Mouse (Mus musculus) limb, embryonic 13.5 days (tissue): ENCODE data around the gene Tbc1d21. TPM values are rescaled to one million over a fixed set of nuclear protein-coding genes. Genes with fewer than 3 reads are reported as not detected.

Source experiments
- ATAC-seq: fragments of 200-750 bp; cut with Nextera tagmentation; 2 replicates; pipeline ENCODE4 v1.8.0; 2017; ENCODE audit warnings: low read depth, moderate number of reproducible peaks, moderate TSS enrichment; ENCODE audit not compliant: low FRiP score
- H3K27ac ChIP-seq: fragments of 300-500 bp; sonication (generic); 2 replicates; pipeline ENCODE4 v1.5.1; 2015; ENCODE audit warnings: inconsistent platforms, mild to moderate bottlenecking, moderate library complexity
- H3K27me3 ChIP-seq: fragments of 300-500 bp; sonication (generic); 2 replicates; pipeline ENCODE4 v1.6.1; 2015; ENCODE audit warnings: mild to moderate bottlenecking, inconsistent platforms
- H3K36me3 ChIP-seq: fragments of 300-500 bp; sonication (generic); 2 replicates; pipeline ENCODE4 v1.6.1; 2015; ENCODE audit warnings: inconsistent platforms, mild to moderate bottlenecking, moderate library complexity
- H3K4me1 ChIP-seq: fragments of 300-500 bp; sonication (generic); 2 replicates; pipeline ENCODE4 v1.6.1; 2015; ENCODE audit warnings: inconsistent platforms
- H3K4me2 ChIP-seq: fragments of 300-500 bp; sonication (generic); replicated peaks from 2 replicates; pipeline ENCODE4 v1.6.1; 2015; ENCODE audit warnings: inconsistent platforms, mild to moderate bottlenecking, moderate library complexity
- H3K4me3 ChIP-seq: fragments of 300-500 bp; sonication (generic); 2 replicates; pipeline ENCODE4 v1.5.1; 2015; ENCODE audit warnings: moderate library complexity, mild to moderate bottlenecking, inconsistent platforms
- H3K9ac ChIP-seq: fragments of 300-500 bp; sonication (generic); 2 replicates; pipeline ENCODE4 v1.6.1; 2015; ENCODE audit warnings: mild to moderate bottlenecking, inconsistent platforms
- H3K9me3 ChIP-seq: fragments of 300-500 bp; sonication (generic); 2 replicates; pipeline ENCODE4 v1.6.1; 2016; ENCODE audit warnings: inconsistent platforms
- WGBS: fragments of 180-500 bp; shearing (Covaris S2); methylation state at CpG from one replicate; pipeline ENCODE4 v1.1.7; 2015; 5-methylcytosine and 5-hydroxymethylcytosine counted together
- polyA plus RNA-seq: library from polyadenylated mRNA; unstranded; fragments of >200 nt; fragmentation: Nextera tagmentation; extraction: Ambion mirVana; gene quantifications from 2 replicates; pipeline ENCODE4 v1.2.1, GENCODE M21; 2015

Gene Tbc1d21
- polyA plus RNA-seq, result not detected in 2 replicates

DNA sequence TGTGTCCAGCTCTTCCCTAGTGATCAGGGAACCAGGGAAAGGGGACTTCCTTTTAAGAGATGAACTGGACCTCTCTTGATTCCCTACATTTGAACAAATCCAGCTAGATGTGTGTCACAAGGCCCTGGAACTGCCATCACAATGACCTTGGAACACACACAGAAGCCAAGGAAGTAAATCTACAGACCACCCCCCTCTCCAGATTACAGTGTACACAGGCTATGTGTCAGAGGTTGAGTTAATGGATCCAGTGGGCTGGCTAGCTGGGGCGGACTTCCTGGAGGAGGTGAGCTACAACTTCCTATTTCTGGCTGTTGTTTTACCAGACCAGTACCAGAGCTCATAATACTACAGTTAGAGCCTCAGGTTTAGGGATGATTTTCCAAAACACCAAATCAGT lies at the start of gene Tbc1d21:
Gene Tbc1d21, minus strand, starts transcription at position 101 of the 400 bp plus-strand sequence.
- 94% methylated on average over 1 of the region's 1 CpGs for WGBS
- H3K27me3 ChIP-seq, result no peaks in the 10 kb centered on the region
- no peaks in the 10 kb centered on the region for H3K36me3 ChIP-seq
- no peak within 1 kb of the TSS for H3K4me2 ChIP-seq
- H3K9ac ChIP-seq, result no peak within 1 kb of the TSS
- peaks cover 11% of the 10 kb centered on the region for H3K4me1 ChIP-seq
- no peaks in the 10 kb centered on the region for H3K9me3 ChIP-seq
- ATAC-seq, result no peak
- no peak within 1 kb of the TSS for H3K4me3 ChIP-seq
- H3K27ac ChIP-seq, result no peak within 1 kb of the TSS

DNA sequence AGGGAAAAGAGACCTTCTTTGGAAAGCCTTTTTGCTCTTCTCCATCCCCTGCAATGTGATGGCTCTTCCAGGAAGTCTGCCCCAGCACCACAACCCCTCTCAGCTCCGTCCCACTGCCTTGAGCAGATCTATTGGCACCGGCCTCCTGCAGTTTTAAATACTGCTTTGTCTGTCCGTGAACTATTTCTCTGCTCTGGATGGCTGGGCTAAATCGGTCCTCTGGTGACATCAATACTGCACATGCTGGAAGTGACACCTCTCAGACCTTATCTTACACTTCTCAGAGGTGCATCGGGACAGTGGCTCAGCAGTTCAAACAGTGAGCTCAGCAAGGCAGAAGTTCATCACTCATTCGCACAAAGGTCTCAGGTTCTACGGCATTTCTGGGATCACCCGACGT lies 41.3 kb upstream of the Tbc1d21 start:
- Histone ChIP-seq H3K4me3 (no peak overlapping the region), H3K27me3 (no peaks in the 10 kb centered on the region), H3K4me2 (no peak overlapping the region), H3K27ac (no peak overlapping the region), H3K9me3 (no peaks in the 10 kb centered on the region), H3K36me3 (no peaks in the 10 kb centered on the region), H3K4me1 (no peaks in the 10 kb centered on the region), H3K9ac (no peak overlapping the region)
- WGBS, result 82% methylated on average over 9 of the region's 9 CpGs
- ATAC-seq, result no peak

DNA sequence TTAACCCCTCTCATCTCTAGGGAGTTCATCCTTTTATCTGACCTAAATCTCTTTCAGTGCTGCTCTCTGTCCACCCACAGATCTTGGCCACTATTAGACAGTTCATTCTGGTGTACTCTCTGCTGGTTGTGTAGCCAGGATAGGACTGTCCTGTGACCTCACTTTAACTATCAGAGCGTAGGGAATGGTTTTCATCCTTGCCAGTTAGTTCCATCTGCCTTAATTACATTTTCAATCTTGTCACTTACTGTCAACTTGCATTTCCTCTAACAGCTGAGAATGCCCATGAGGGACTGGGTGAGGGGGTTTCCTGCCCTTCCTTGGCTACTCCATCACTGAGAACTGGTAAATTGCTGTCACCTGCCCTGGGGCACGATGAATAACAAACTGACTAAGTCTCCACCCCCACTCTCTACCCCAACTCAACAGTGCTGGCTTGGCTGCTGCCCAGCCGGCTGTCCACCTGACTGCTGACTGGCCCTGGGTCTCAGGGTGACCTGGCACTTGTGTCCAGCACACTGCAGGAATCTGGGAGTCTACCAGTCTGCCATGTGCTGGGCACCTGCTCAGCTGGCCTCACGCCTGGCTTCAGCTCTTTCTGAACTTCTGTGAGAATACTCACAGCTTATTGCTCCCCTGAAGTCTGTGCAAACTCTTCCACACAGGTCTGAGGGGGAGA lies 39.9 kb upstream of the Tbc1d21 start:
- H3K4me3 ChIP-seq, result no peak overlapping the region
- H3K27me3 ChIP-seq, result no peaks in the 10 kb centered on the region
- ATAC-seq, result no peak
- no peaks in the 10 kb centered on the region for H3K36me3 ChIP-seq
- no peak overlapping the region for H3K9ac ChIP-seq
- no peak overlapping the region for H3K4me2 ChIP-seq
- H3K27ac ChIP-seq, result no peak overlapping the region
- WGBS, result 62% methylated on average over 4 of the region's 4 CpGs
- no peaks in the 10 kb centered on the region for H3K4me1 ChIP-seq
- no peaks in the 10 kb centered on the region for H3K9me3 ChIP-seq

DNA sequence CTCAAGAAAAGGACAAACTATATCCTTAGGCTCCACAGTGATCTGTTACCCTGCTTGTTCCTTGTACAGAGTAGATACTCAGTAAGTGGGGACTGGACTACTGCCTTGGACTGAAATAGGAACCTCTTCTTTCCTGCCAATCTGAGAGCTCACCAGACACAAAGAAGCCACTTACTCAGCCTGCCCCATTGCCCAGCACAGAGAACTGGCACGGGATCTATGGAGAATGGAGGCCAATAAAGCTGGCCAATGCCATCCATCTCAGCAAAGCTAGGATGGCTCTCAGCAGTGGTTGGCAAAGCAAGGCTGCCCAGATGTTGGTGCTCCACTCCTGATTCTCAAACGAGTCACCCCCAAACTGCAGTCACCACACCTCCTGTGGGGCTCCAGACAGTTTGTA lies 39.0 kb upstream of the Tbc1d21 start:
- no peak for ATAC-seq
- no peak overlapping the region for H3K4me3 ChIP-seq
- no peak overlapping the region for H3K4me2 ChIP-seq

DNA sequence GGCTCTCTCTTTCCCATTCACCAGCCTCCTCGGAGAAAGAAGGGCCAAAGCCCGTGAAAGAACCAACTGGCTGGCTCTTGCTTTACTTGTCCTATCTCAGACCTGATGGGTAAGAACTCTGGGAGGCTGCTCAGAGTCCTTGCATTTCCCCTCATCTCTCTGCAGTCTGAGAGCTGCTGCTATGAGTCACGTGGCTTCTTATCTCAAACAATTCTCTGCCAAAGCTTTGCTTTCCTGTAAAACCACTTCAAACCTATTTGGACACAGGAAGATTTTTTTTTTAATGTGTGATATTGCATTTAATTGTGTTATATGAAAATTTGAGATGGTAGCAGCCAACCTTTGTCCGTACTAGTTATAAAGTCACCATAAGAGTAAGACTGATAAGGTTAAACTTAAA lies 34.2 kb upstream of the Tbc1d21 start:
- Histone ChIP-seq H3K27ac (no peak overlapping the region), H3K4me3 (no peak overlapping the region), H3K9ac (no peak overlapping the region), H3K4me2 (no peak overlapping the region), H3K9me3 (no peaks in the 10 kb centered on the region), H3K27me3 (no peaks in the 10 kb centered on the region), H3K4me1 (no peaks in the 10 kb centered on the region), H3K36me3 (no peaks in the 10 kb centered on the region)
- no peak for ATAC-seq
- WGBS, result 64% methylated on average over 4 of the region's 4 CpGs

More for the DNA sequence above, 39.0 kb upstream of the Tbc1d21 start:
- Histone ChIP-seq H3K9ac (no peak overlapping the region), H3K4me1 (no peaks in the 10 kb centered on the region), H3K27ac (no peak overlapping the region), H3K27me3 (no peaks in the 10 kb centered on the region), H3K36me3 (no peaks in the 10 kb centered on the region), H3K9me3 (no peaks in the 10 kb centered on the region)
- 82% methylated on average over 2 of the region's 2 CpGs for WGBS

DNA sequence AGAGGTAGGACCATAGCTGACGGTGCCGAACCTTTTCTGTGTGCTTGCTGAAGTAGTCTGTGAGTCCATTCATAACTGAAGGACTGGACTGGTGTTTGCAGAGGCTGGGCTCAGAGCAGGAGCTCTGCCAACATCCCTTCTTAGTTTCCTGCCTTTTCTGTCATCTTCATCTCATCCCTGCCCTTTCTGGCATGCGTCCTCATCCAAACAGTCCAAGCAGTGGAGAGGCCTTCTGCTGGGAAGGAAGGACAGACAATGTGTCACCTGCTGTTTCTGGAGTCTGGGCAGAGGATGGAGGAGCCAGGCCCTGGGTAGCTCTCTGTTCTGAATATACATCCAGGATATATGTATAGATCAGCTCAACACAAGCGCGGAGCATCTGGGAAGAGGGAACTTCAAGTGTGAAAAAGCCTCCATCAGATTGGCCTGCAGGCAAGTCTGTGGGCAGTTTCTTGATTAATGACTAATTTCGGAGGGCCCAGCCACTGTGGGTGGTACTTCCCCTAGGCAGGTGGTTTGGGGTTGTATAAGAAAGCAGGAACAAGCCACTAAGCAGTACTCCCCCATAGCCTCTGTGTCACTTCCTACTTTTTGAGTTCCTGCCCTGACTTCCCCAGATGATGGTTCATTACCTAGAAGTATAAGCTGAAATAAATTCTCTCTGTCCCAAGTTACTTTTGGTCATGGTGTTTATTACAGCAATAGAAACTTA lies 31.3 kb upstream of the Tbc1d21 start:
- Histone ChIP-seq H3K27ac (no peak overlapping the region), H3K9me3 (no peaks in the 10 kb centered on the region), H3K9ac (no peak overlapping the region), H3K4me2 (no peak overlapping the region), H3K27me3 (no peaks in the 10 kb centered on the region), H3K4me1 (no peaks in the 10 kb centered on the region), H3K36me3 (no peaks in the 10 kb centered on the region), H3K4me3 (no peak overlapping the region)
- ATAC-seq, result no peak
- WGBS, result 84% methylated on average over 6 of the region's 6 CpGs

DNA sequence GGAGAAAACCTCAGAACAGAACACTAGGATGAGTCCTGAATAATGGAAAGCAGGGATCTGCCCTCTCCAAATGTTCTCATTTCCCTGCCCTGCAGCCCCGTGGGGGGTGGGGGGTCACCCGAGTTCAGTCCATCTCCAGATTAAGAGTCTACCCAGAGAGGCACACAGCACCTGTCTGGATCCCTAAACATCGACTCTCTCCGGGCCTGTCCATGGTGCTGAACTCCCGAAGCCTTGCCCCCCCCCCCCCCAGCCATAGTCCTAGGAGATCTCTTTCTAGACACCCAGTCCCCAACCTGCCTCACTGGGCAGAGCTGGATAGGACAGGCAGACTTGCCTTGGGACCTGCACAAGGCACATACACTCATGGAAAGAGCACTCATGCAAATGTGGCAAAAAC lies 29.4 kb upstream of the Tbc1d21 start:
- Histone ChIP-seq H3K4me2 (no peak overlapping the region), H3K4me1 (no peaks in the 10 kb centered on the region), H3K9ac (no peak overlapping the region), H3K9me3 (no peaks in the 10 kb centered on the region), H3K27ac (no peak overlapping the region), H3K27me3 (no peaks in the 10 kb centered on the region), H3K4me3 (no peak overlapping the region), H3K36me3 (no peaks in the 10 kb centered on the region)
- no peak for ATAC-seq
- WGBS, result 18% methylated on average over 5 of the region's 5 CpGs

DNA sequence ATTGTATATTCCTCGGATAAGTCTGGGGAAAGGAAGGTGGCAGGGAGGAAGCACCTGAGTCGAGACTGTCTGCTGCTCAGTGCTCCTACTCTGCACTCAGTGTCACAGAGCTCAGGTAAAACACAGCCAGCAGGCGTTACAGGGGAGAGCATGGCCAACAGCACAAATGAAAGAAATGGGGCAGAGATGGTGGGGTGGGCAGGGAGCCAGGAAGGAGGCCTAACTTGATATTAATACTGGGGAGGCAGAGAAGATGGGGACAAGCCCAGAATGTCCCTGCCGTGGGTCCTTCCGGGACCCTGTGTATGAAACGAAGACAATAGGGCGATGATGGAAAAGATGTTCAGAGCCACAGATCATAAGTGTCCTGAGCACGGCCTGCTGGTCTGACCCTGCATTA lies 24.4 kb upstream of the Tbc1d21 start:
- H3K36me3 ChIP-seq, result no peaks in the 10 kb centered on the region
- no peaks in the 10 kb centered on the region for H3K4me1 ChIP-seq
- H3K4me2 ChIP-seq, result no peak overlapping the region
- H3K27ac ChIP-seq, result no peak overlapping the region
- no peaks in the 10 kb centered on the region for H3K9me3 ChIP-seq
- H3K4me3 ChIP-seq, result no peak overlapping the region
- no peak overlapping the region for H3K9ac ChIP-seq
- 87% methylated on average over 8 of the region's 8 CpGs for WGBS
- ATAC-seq, result no peak
- no peaks in the 10 kb centered on the region for H3K27me3 ChIP-seq

DNA sequence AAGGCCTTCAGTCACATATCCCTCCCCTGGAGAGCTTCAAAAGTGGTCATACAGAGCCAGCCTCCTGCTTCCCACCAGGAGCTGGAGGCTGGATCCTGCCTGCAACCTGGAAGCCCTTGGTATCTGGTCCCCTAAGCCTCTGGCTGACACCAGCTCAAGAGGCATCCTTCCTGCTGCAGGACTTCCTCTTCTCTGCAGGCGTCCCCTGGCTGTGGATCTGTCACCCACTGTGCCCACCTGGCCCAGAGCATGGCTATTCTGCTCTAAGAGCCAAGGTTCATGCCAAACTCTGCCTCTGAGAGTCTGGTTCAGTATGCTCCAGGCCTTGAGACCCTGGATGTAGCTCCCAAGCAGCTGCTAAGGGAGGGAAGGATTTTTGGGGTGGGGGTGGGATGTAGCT lies 23.6 kb upstream of the Tbc1d21 start:
- Histone ChIP-seq H3K4me3 (no peak overlapping the region), H3K9me3 (no peaks in the 10 kb centered on the region), H3K4me2 (no peak overlapping the region), H3K27me3 (no peaks in the 10 kb centered on the region), H3K4me1 (peaks cover 2% of the 10 kb centered on the region; the same call in 1 of the 2 replicates), H3K36me3 (no peaks in the 10 kb centered on the region), H3K27ac (no peak overlapping the region), H3K9ac (no peak overlapping the region)
- ATAC-seq, result no peak
- WGBS, result 40% methylated on average over 1 of the region's 1 CpGs

DNA sequence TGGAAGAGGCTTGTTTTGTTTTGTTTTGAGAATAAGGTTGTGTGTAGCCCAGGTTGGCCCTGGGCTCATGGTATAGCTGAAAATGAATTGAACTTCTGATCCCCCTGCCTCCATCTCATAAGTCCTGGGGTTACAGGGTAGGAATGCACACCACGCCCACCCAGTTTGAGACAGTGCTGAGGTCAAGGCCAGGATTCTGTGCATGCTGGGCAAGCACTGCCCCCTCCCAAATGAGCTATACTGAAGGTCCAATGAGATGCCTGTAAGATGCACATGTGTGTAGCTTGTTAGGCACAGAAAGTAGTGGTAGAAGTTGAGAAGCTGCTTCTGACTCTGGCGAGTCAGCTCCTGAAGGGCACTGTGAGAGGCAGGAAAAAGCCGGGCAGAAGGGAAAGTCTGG lies 18.1 kb upstream of the Tbc1d21 start:
- Histone ChIP-seq H3K27me3 (no peaks in the 10 kb centered on the region), H3K4me2 (no peak overlapping the region), H3K36me3 (no peaks in the 10 kb centered on the region), H3K4me1 (peaks cover 11% of the 10 kb centered on the region), H3K9ac (no peak overlapping the region), H3K4me3 (no peak overlapping the region), H3K9me3 (no peaks in the 10 kb centered on the region), H3K27ac (no peak overlapping the region)
- WGBS, result 38% methylated on average over 3 of the region's 3 CpGs
- ATAC-seq, result no peak

DNA sequence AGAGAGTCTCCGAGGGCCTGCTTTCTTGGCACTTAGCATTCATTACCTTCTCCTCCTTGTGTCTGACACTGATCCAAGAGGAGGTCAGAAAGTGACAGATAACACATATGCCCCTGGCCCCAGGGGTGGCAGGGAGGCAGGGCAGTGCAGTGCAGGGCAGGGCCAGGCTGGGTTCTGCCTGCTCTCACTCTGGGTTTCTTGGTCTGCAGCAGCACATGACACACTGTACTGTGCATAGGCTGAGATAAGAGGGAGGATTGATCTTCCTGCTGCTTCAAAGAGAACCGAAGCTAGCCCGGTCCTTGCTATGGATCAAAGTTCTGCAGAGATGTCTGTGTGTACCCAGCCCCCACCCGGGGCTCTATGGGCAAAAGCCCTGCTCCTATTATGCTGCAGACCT lies 8.6 kb upstream of the Tbc1d21 start:
- WGBS, result 45% methylated on average over 4 of the region's 4 CpGs
- Histone ChIP-seq H3K4me1 (no peaks in the 10 kb centered on the region), H3K27me3 (no peaks in the 10 kb centered on the region), H3K36me3 (no peaks in the 10 kb centered on the region), H3K9me3 (no peaks in the 10 kb centered on the region), H3K9ac (no peak overlapping the region), H3K27ac (no peak overlapping the region), H3K4me2 (no peak overlapping the region), H3K4me3 (no peak overlapping the region)
- no peak for ATAC-seq

DNA sequence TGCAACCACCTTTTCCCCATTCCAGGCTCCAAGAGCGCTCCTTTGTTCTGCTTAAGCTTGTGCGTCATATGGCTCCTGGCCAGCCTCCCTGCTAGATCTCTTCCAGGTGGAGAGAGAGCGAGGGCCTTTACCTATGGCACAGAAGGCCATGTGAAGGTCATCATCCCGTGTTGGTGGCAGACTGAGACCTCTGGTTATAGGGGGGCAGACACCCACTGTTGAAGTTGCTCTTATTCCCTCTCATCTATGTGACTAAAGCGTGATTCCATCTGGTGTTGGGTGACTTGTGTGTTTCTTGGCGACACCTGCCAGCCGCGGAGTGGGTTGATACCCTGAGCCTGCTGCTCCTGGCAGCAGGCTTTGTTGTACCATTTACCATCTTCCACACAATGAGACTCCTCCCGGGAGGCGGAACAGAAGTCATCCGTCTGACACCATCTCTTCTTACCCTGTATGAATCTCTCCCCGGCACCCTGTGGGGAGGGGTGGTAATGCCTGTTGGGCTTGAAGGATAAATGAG lies 3.7 kb upstream of the Tbc1d21 start:
- no peaks in the 10 kb centered on the region for H3K9me3 ChIP-seq
- no peaks in the 10 kb centered on the region for H3K36me3 ChIP-seq
- H3K27me3 ChIP-seq, result no peaks in the 10 kb centered on the region
- peaks cover 11% of the 10 kb centered on the region for H3K4me1 ChIP-seq
- no peak overlapping the region for H3K4me3 ChIP-seq
- no peak overlapping the region for H3K27ac ChIP-seq
- no peak overlapping the region for H3K9ac ChIP-seq
- H3K4me2 ChIP-seq, result no peak overlapping the region
- 67% methylated on average over 12 of the region's 12 CpGs for WGBS
- ATAC-seq, result no peak
